Mouse (Mus musculus): ENCODE data around the gene Ranbp2. TPM values are rescaled to one million over a fixed set of nuclear protein-coding genes. Genes with fewer than 3 reads are reported as not detected.

The Ranbp2 gene
- total and polyA plus RNA-seq, 3 experiments, result 45.0 to 56.3 (median 53.4) TPM

- TF ChIP-seq JUND (conservative IDR thresholded peaks at IDR 0.05; ENCODE audit: low read depth, low read length), result no peak
Measured at GRCm38 (mm10) chr10:58446384-58447279, at the start of gene Ranbp2 (continued).

- no peak overlapping the region for H3K4me3 ChIP-seq (replicated peaks in 1 of 3; ENCODE audit: low read depth in 2 of 3, low read length in 2 of 3, poor library complexity in 1 of 3)
- H3K36me3 ChIP-seq (replicated peaks in 1 of 2; ENCODE audit: control insufficient read depth in 1 of 2, insufficient read depth in 1 of 2, low read length in 1 of 2), result peaks cover 38 to 77% of the 10 kb centered on the region in 2 experiments
- peaks cover 0 to 15% of the 10 kb centered on the region in 2 experiments; a peak in 1 of 4 replicates for H3K4me1 ChIP-seq (ENCODE audit: control insufficient read depth in 1 of 2, insufficient read depth in 2 of 2)
- H3K27ac ChIP-seq (ENCODE audit: insufficient read depth, low read depth), result no peak overlapping the region
- H3K9me3 ChIP-seq (replicated peaks; ENCODE audit: low read length), result no peaks in the 10 kb centered on the region
- no peaks in the 10 kb centered on the region for H3K27me3 ChIP-seq (replicated peaks)
- H3K9ac ChIP-seq (ENCODE audit: insufficient read depth, low read depth), result no peak overlapping the region
- DNase-seq (ENCODE audit: extremely low read depth), result no peak
- peaks cover 21% of the 10 kb centered on the region for H3K79me2 ChIP-seq (replicated peaks; ENCODE audit: control insufficient read depth, extremely low read depth, insufficient read depth, poor library complexity, severe bottlenecking)
- dilution Hi-C loops (cut with MboI; ENCODE audit: extremely low pct_ligation_motif_present, extremely low pct_unique_long_range_greater_than_20kb, low sequenced_read_pairs) (no loop called here), in situ Hi-C loops (cut with MboI; ENCODE audit: low pct_ligation_motif_present, low pct_unique_long_range_greater_than_20kb, low sequenced_read_pairs) (no loop called here)
- TF ChIP-seq MAZ (IDR thresholded peaks at IDR 0.05; ENCODE audit: low read depth, low read length) (no peak), KAT2A (IDR thresholded peaks at IDR 0.05; ENCODE audit: insufficient replicate concordance, low read length) (no peak), SIN3A (IDR thresholded peaks at IDR 0.05; ENCODE audit: low read length) (no peak), JUN (IDR thresholded peaks at IDR 0.05; ENCODE audit: insufficient read depth, low read depth, low read length) (no peak), CHD2 (IDR thresholded peaks at IDR 0.05; ENCODE audit: low read length) (no peak), USF1 (IDR thresholded peaks at IDR 0.05; ENCODE audit: low read depth, low read length) (no peak), ELF1 (IDR thresholded peaks at IDR 0.05; ENCODE audit: low read depth, low read length) (no peak), NRF1 (IDR thresholded peaks at IDR 0.05; ENCODE audit: low read depth, low read length) (no peak)
- H3K4me2 ChIP-seq (ENCODE audit: insufficient read depth, low read depth, poor library complexity, severe bottlenecking), result no peak overlapping the region
Measured at GRCm38 (mm10) chr10:58398941-58399340, 47.8 kb upstream of the Ranbp2 start.

GRCm38 (mm10) chr10:58401838-58402237 is 44.9 kb upstream of the Ranbp2 start:
- dilution Hi-C loops (cut with MboI; ENCODE audit: extremely low pct_ligation_motif_present, extremely low pct_unique_long_range_greater_than_20kb, low sequenced_read_pairs) (no loop called here), in situ Hi-C loops (cut with MboI; ENCODE audit: low pct_ligation_motif_present, low pct_unique_long_range_greater_than_20kb, low sequenced_read_pairs) (no loop called here)
- H3K9me3 ChIP-seq (replicated peaks; ENCODE audit: low read length), result no peaks in the 10 kb centered on the region
- DNase-seq (ENCODE audit: extremely low read depth), result no peak
- H3K27me3 ChIP-seq (replicated peaks), result no peaks in the 10 kb centered on the region
- no peak overlapping the region for H3K27ac ChIP-seq (ENCODE audit: insufficient read depth, low read depth)
- H3K36me3 ChIP-seq (replicated peaks in 1 of 2; ENCODE audit: control insufficient read depth in 1 of 2, insufficient read depth in 1 of 2, low read length in 1 of 2), result peaks cover 49 to 80% of the 10 kb centered on the region in 2 experiments
- no peak for TF ChIP-seq ZC3H11A (IDR thresholded peaks at IDR 0.05; ENCODE audit: low read depth, low read length)
- no peak for TF ChIP-seq MAZ (IDR thresholded peaks at IDR 0.05; ENCODE audit: low read depth, low read length)
- TF ChIP-seq CHD1 (IDR thresholded peaks at IDR 0.05; ENCODE audit: low read depth, low read length), result no peak
- TF ChIP-seq MEF2A (IDR thresholded peaks at IDR 0.05; ENCODE audit: borderline replicate concordance, low read depth, low read length), result no peak
- TF ChIP-seq RAD21 (IDR thresholded peaks at IDR 0.05; ENCODE audit: low read depth, low read length), result no peak
- no peak for TF ChIP-seq TBP (conservative IDR thresholded peaks at IDR 0.05; ENCODE audit: low read depth, low read length)
- no peak for TF ChIP-seq POLR2AphosphoS2 (IDR thresholded peaks at IDR 0.05; ENCODE audit: low read depth, low read length)
- no peak for TF ChIP-seq EP300 (IDR thresholded peaks at IDR 0.05; ENCODE audit: low read length)
- no peak for TF ChIP-seq SIN3A (IDR thresholded peaks at IDR 0.05; ENCODE audit: low read length)
- peaks cover 0 to 15% of the 10 kb centered on the region in 2 experiments; a peak in 1 of 4 replicates for H3K4me1 ChIP-seq (ENCODE audit: control insufficient read depth in 1 of 2, insufficient read depth in 2 of 2)
- H3K79me2 ChIP-seq (replicated peaks; ENCODE audit: control insufficient read depth, extremely low read depth, insufficient read depth, poor library complexity, severe bottlenecking), result peaks cover 7% of the 10 kb centered on the region
- no peak overlapping the region for H3K4me2 ChIP-seq (ENCODE audit: insufficient read depth, low read depth, poor library complexity, severe bottlenecking)
- H3K9ac ChIP-seq (ENCODE audit: insufficient read depth, low read depth), result no peak overlapping the region
- no peak overlapping the region for H3K4me3 ChIP-seq (replicated peaks in 1 of 3; ENCODE audit: low read depth in 2 of 3, low read length in 2 of 3, poor library complexity in 1 of 3)
